Mouse (Mus musculus) urinary bladder, postnatal 10 days (tissue): Measurements from ENCODE around the gene Nfatc3.

Experiments
- DNase-seq: peaks from one replicate; pipeline ENCODE4 v3.0.0; 2022; ENCODE audit warnings: low spot score

The Nfatc3 gene

DNA sequence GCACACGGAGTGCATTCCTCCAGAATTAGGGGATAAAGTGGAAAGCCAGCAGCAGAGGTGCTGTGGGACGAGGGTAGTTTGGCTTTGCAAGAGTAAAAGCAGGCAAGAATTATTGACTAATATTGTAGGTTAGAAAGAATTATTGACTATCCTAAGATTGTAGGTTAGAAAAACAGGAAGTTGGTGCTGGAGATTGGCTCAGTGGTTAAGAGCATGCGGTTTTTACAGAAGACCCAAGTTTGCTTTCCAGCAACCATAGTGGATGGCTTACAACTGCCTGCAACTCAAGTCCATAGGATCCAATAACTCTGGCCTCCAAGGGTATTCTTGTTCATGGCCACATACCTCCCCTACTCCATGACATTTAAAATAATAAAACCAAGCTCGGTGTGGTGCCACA lies 87.4 kb downstream of the Nfatc3 start:
- no peak for DNase-seq

- DNase-seq: no peak
Observed at GRCm38 (mm10) chr8:106147868-106148565, 89.4 kb downstream of the Nfatc3 start.

GRCm38 (mm10) chr8:106149025-106149424 lies 90.4 kb downstream of the Nfatc3 start:
- no peak for DNase-seq

- DNase-seq: peak; percentile 79
Observed at GRCm38 (mm10) chr8:106149801-106150652, 91.4 kb downstream of the Nfatc3 start, which contains the start of gene Pla2g15. Pla2g15 (plus strand) TSS chr8:106150399.

DNA sequence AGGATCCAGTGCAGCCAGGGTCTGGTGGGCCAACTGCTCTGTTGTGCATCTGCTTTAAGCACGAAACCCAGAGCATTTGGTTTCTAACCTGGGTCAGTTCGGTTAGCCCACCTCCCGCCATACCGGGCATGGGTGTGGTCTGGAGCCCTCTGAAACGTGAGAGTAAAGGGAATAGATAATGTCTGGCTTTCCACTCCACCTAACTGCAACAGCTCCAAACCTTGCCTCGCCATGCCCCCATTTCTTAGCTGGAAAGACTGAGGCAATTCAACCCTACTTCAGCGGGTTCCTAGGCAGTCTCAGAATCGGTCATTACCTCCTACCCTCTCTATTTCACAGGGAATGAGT lies 92.0 kb downstream of the Nfatc3 start:
- no peak for DNase-seq

DNA sequence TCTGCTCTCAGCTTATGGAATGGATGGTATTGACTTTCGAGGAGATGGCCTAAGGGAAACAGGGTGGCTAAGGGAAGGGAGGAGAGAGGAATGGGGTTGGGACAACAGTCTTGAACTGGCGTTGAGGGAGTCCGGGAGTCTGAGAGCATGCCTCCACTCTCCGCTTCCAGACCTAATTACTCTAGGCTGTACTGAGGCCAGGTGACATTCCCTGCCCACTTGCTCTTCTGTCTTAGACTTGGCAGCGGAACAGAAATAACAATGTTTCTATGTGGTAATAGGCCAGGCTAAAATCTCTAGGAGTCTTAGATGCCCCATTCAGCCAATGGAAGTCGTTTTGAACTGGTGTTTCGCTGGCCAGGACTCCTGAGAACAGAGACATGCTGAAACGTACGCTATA lies 92.4 kb downstream of the Nfatc3 start:
- no peak for DNase-seq

DNA sequence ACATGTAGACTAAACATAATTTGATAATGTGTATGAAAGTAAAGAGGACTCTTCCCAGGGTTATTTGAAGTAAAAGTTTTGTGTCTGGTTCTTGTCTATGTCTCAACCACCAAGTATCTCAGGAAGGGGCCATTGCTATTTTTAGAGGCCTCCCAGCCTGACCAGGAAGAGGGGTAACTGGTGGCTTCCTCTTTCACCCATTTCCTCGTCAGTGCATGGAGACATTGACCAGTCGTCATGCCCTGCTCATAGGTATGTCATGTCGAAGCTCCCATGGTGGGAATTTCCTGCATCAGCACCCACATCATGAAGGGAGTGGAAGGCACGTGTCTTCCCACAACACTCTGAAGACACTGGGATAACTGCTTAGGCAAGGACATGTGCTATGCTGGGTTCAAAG lies 94.2 kb downstream of the Nfatc3 start:
- DNase-seq: no peak

GRCm38 (mm10) chr8:106157419-106157818 lies 98.8 kb downstream of the Nfatc3 start:
- DNase-seq: no peak

GRCm38 (mm10) chr8:106158381-106158780 lies 99.7 kb downstream of the Nfatc3 start:
- DNase-seq: no peak

DNA sequence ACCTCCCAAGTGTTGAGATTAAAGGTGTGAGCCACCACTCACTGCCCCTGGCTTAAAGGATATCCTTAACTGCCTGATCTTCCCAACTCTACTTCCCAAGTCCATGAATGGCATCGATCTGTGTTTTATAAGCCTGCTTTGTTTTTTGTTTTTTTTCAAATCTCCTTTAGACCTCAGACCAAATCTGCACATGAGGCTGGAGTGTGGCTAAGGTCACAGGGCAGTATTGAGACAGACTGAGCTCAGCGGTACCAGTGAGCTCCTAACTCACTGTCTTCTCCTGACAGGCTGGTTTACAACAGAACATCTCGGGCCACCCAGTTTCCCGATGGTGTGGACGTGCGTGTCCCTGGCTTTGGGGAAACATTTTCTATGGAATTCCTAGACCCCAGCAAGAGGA lies 101.2 kb downstream of the Nfatc3 start:
- no peak for DNase-seq

- DNase-seq: no peak
Observed at GRCm38 (mm10) chr8:106163251-106163650, 104.6 kb downstream of the Nfatc3 start.

DNA sequence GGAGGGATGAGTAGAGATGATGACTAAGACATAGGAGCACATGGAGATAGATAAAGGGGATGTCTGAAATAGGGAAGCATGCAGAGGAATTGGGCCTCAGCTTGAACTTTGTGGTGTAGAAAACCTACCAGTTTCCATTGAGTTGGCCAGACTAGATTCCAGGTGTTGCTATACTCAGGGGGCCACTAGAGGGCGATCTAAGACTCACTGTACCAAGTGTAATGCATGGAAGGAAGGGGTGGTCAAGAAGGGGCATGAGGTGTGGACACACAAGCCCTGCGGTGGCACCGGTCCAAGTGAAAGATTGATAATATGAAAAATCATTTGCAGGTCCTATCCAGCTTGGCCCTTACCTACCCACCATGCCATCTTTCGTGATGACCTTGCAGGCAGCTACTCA lies 106.8 kb downstream of the Nfatc3 start:
- no peak for DNase-seq

GRCm38 (mm10) chr8:106168356-106169016 lies 109.8 kb downstream of the Nfatc3 start, which contains the start of gene Slc7a6:
Slc7a6 (plus strand) TSS chr8:106168857.
- DNase-seq: peak; percentile 46

- DNase-seq: no peak
Observed at GRCm38 (mm10) chr8:106169017-106169933, 110.6 kb downstream of the Nfatc3 start.

DNA sequence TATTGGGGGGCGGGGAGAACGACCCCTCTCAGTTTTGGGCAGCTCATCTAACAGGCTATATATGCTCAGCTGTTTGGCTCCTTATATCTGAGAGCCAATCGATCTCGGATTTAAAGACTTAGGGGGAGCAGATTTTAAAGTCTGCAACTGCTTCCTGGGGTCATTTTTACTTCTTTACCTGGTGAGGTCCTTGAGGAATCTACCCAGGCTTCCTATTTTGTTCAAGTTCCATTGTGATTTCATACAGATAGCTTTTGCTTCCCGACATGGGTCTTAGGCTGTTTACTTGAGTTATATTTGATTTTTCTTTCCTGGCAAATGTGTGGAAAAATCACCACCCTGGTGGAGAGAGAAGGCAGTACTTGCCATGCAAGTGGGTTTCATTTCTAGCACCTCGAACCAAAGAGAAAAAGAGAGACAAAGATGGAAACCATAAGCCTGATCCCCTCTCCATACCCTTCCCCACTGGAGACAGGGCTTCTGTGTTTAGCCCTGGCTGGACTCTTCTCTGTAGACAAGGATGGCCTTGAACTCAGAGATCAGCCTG lies 111.4 kb downstream of the Nfatc3 start:
- no peak for DNase-seq

DNA sequence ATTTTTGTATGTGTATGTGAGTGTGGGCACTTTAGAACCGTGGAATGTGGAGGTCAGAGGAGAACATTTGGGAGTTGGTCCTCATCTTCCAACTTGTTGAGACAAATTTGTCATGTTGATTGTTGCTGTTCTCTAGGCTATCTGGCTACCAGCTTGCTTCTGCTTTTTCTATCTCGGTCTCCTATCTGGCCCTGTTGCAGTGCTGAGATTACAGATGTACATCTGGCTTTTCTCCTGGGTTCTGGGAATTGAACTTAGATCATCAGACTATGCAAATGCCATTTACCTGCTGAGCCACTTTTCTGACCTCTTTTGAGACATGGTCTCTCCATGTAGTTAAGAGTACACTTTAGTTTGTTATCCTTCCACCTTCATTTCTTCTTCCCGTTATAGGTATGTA lies 114.9 kb downstream of the Nfatc3 start:
- no peak for DNase-seq

DNA sequence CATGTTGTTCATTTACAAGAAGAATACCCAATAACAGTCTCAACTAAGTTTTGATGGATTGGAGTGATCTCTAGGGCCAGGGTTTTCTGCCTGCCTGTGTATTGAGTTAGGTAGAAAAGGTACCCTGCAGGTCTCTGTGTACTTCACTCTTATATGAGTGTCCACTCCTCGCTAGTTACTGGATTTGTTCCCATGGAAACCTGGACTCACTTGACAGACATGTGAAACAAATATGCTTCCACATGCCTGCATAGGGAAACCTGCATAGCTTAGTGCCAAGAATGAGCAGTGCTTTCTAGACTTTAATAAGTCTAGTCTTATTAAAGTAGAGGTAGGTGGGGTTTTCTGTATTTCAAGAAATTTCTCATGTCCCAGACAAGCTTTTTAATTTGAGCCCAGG lies 118.3 kb downstream of the Nfatc3 start:
- DNase-seq: no peak

GRCm38 (mm10) chr8:106177594-106177993 lies 119.0 kb downstream of the Nfatc3 start:
- no peak for DNase-seq

DNA sequence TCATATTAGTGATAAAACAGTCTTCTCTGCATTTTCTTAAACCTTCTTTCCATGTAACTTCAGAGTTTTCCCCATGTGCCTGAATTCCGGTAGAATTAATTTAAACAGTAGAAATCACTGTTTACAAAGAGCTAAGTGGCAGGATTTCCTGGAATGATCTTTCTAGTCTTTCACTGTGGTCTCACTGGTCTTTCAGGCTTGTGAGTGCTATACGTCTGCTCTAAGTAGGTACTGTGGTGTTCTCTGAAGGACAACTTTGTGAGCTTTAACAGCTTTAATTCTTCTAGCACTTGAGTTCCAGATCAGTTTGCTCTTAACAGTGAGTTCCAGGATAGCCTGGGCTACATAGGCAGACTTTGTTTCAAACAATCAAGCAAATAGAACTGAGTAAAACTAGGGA lies 119.8 kb downstream of the Nfatc3 start:
- no peak for DNase-seq
